Mouse (Mus musculus) cerebellum, adult 2 months (tissue): ENCODE measurements at regions not wholly inside any gene's neighbourhood (a gene's known extent, or its start where the extent isn't known, plus 50 kb on each side); places are given as distances from the start of the nearest gene placed in this dataset.

Experiments used
- DNase-seq, 2 experiments: peaks; one replicate each; pipeline ENCODE4 v3.0.0; 2021
- H3K27ac ChIP-seq: fragments of 200-500 bp; 2 replicates; pipeline ENCODE4 v1.5.1; 2012; ENCODE audit warnings: low read length, control low read depth, inconsistent platforms; ENCODE audit not compliant: insufficient read depth
- H3K27me3 ChIP-seq: fragments of 200-500 bp; 2 replicates; pipeline ENCODE4 v1.6.1; 2012; ENCODE audit warnings: inconsistent platforms, mild to moderate bottlenecking, low read length, moderate library complexity; ENCODE audit not compliant: control insufficient read depth, insufficient read depth
- H3K4me1 ChIP-seq: fragments of 200-500 bp; 2 replicates; pipeline ENCODE4 v1.6.1; 2011; ENCODE audit warnings: low read length; ENCODE audit not compliant: control insufficient read depth, insufficient read depth
- H3K4me3 ChIP-seq: fragments of 200-500 bp; replicated peaks from 2 replicates; pipeline ENCODE3; 2011; ENCODE audit warnings: mild to moderate bottlenecking, low read depth, low read length, control low read depth; ENCODE audit not compliant: insufficient read depth
- CTCF ChIP-seq: fragments of 200-500 bp; IDR thresholded peaks from 2 replicates; pipeline ENCODE4 v1.5.1; 2011; ENCODE audit warnings: low read depth, mild to moderate bottlenecking, control low read depth, low read length, moderate library complexity, borderline replicate concordance; ENCODE audit not compliant: insufficient read depth
- POLR2A ChIP-seq: fragments of 200-500 bp; IDR thresholded peaks from 2 replicates; pipeline ENCODE4 v1.6.1; 2011; ENCODE audit warnings: low read length, control low read depth, borderline replicate concordance; ENCODE audit not compliant: insufficient read depth
- WGBS: fragments of 180-500 bp; shearing (Covaris S2); methylation state at CpG from one replicate; pipeline ENCODE4 v1.1.7; 2018; 5-methylcytosine and 5-hydroxymethylcytosine counted together

GRCm38 (mm10) chr3:70126212-70126611, 118.8 kb downstream of the Otol1 start:
- no peaks in the 10 kb centered on the region for H3K4me1 ChIP-seq
- no peak for TF ChIP-seq CTCF
- no peak for TF ChIP-seq POLR2A
- no peak for DNase-seq
- H3K27ac ChIP-seq = no peak overlapping the region
- H3K27me3 ChIP-seq = no peaks in the 10 kb centered on the region
- no peak overlapping the region for H3K4me3 ChIP-seq
- 89% methylated on average over 1 of the region's 1 CpGs for WGBS

GRCm38 (mm10) chr3:70130241-70131029, 123.0 kb downstream of the Otol1 start:
- TF ChIP-seq POLR2A = no peak
- WGBS = 90% methylated on average over 8 of the region's 8 CpGs
- Histone ChIP-seq H3K27ac (no peak overlapping the region), H3K27me3 (no peaks in the 10 kb centered on the region), H3K4me3 (no peak overlapping the region), H3K4me1 (no peaks in the 10 kb centered on the region)
- no peak for DNase-seq

DNA sequence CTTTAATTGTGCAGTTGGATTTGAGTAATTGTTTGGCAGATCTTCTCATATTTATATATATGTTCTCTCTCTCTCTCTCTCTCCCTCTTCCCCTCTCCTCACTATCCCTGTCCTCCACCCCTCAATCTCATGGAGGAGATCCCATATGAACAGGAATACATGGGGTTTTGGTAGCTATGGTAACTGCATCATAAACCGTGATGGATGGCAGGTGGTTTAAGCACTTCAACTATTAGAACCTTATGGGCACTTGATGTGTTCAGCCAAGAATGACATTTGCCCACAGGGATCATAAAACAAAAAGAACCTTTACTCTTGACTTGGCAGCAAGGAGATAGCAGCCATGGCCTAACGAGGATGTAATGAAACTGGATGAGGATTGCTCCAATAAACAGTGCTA, 127.5 kb downstream of the Otol1 start:
- no peaks in the 10 kb centered on the region for H3K27me3 ChIP-seq
- H3K4me1 ChIP-seq = no peaks in the 10 kb centered on the region
- no peak overlapping the region for H3K4me3 ChIP-seq
- no peak for DNase-seq
- H3K27ac ChIP-seq = no peak overlapping the region
- WGBS = 15% methylated on average over 2 of the region's 2 CpGs
- no peak for TF ChIP-seq CTCF
- no peak for TF ChIP-seq POLR2A

DNA sequence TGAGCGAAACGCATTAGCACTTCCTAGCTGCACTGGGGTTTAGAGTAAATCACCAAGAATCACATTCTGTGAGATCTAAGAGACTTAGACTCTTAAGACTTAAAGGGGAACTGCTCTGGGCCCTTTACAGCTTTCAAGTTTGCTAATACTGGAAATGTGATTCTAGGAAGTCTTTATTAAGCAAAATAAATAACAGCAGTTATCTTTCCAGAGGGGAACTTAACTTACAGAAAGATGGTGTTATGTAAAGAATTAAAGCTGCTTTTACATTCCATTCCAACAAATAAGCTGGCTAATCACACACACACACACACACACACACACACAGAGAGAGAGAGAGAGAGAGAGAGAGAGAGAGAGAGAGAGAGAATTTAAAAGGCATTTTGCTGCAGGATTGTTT, 131.1 kb downstream of the Otol1 start:
- TF ChIP-seq POLR2A = no peak
- TF ChIP-seq CTCF = no peak
- H3K27ac ChIP-seq = no peak overlapping the region
- H3K4me1 ChIP-seq = no peaks in the 10 kb centered on the region
- WGBS = 98% methylated on average over 2 of the region's 2 CpGs
- no peaks in the 10 kb centered on the region for H3K27me3 ChIP-seq
- H3K4me3 ChIP-seq = no peak overlapping the region
- no peak for DNase-seq

DNA sequence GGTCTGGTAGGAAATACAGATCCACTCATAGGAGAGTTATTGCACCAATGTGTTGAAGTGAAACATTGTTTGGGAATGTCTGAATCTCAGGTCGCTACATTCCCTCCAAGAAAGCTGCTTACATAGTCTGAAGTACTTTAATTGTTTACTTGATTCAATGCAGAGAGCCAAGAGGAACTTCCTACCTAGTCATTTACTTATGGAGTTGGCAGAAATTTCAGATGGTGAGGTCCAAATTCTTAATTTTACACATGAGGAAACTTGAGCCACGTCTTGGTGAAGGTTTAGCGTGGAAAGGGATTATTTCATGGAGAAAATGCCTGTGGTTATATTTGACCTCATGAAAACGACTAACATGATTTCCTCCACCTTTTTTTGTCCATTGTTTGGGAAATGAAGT, 131.5 kb downstream of the Otol1 start:
- Histone ChIP-seq H3K4me3 (no peak overlapping the region), H3K4me1 (no peaks in the 10 kb centered on the region), H3K27me3 (no peaks in the 10 kb centered on the region), H3K27ac (no peak overlapping the region)
- no peak for TF ChIP-seq CTCF
- no peak for TF ChIP-seq POLR2A
- no peak for DNase-seq
- WGBS = 28% methylated on average over 4 of the region's 4 CpGs

DNA sequence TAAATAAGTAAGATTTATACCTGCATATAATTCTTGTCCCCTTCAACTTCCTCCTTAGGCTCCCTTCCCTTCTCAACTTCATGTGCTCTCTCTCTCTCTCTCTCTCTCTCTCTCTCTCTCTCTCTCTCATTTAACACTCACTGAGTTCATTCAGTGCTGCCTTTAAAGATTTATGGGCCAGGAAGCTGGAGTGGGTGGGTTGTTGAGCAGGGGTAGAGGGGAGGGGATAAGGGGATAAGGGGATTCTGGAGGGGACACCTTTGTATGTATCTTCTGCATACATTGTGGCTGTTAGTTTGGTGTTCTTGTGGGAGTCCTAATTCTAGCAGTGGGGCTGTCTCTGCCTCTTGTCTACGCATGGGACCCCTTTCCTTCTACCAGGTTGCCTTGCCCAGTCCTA, 138.3 kb downstream of the Otol1 start:
- Histone ChIP-seq H3K27me3 (no peaks in the 10 kb centered on the region), H3K4me1 (no peaks in the 10 kb centered on the region), H3K4me3 (no peak overlapping the region), H3K27ac (no peak overlapping the region)
- no peak for DNase-seq
- TF ChIP-seq CTCF (no peak), POLR2A (no peak)
- 96% methylated on average over 1 of the region's 1 CpGs for WGBS

- Histone ChIP-seq H3K4me3 (no peak overlapping the region), H3K4me1 (no peaks in the 10 kb centered on the region), H3K27me3 (no peaks in the 10 kb centered on the region), H3K27ac (no peak overlapping the region)
- WGBS = 79% methylated on average over 5 of the region's 5 CpGs
- DNase-seq = no peak
- TF ChIP-seq POLR2A = no peak
- no peak for TF ChIP-seq CTCF
Measured at GRCm38 (mm10) chr3:70151156-70151555, 143.7 kb downstream of the Otol1 start.

GRCm38 (mm10) chr3:70160043-70160442, 152.6 kb downstream of the Otol1 start:
- 43% methylated on average over 9 of the region's 9 CpGs for WGBS
- Histone ChIP-seq H3K27me3 (no peaks in the 10 kb centered on the region), H3K4me1 (no peaks in the 10 kb centered on the region), H3K27ac (no peak overlapping the region), H3K4me3 (no peak overlapping the region)
- no peak for TF ChIP-seq POLR2A
- no peak for TF ChIP-seq CTCF
- DNase-seq = no peak

GRCm38 (mm10) chr3:70171667-70172066, 164.3 kb downstream of the Otol1 start:
- no peak for DNase-seq
- TF ChIP-seq POLR2A = no peak
- TF ChIP-seq CTCF = no peak
- no peaks in the 10 kb centered on the region for H3K27me3 ChIP-seq
- 57% methylated on average over 4 of the region's 4 CpGs for whole genome bisulfite sequencing
- no peak overlapping the region for H3K4me3 ChIP-seq
- H3K4me1 ChIP-seq = no peaks in the 10 kb centered on the region
- H3K27ac ChIP-seq = no peak overlapping the region
